Comparison of ENCODE assay signal across 11 mouse cellular contexts in the genomic region with DNA sequence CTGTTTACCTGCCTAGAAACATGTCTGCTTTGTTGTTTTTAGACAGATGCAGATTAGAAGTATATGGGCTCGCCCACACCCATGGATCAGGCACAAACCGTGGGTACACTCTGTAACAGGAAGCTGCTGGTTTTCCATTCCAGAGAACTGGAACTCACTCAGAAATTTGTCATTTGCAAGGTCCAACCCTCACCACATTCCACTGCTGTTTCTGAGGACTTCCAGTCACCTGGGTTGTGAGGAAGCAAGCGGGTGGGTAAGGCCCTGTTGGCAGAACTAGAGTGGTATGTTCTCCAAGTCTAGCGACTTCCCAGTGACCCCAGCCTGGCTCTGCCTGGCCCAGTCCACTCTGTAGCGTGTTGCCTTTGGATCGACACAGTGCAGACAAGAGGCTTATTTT.
DNase-seq lines count a peak whose midpoint lies in the region; ATAC-seq and TF ChIP-seq lines count a peak whose summit lies in the region.
"Had no signal": no experiment of that assay in that cellular context is flagged by ENCODE, and none has a peak within 500 bp of the region (broad histone marks: within the 10 kb centered on the region; RNA-seq: fewer than 3 reads in every experiment).

No protein-coding gene starts in this region.

- peak overlapping the region; percentile 39 for H3K27ac ChIP-seq in kidney, adult 2 months (ENCODE audit: insufficient read depth, low read depth, low read length)
- H3K27ac ChIP-seq in kidney, embryonic 14.5 days (ENCODE audit: low read depth, low read length), result no peak overlapping the region
- 0 out of 2 replicates have a peak overlapping the region, but pooled peaks have one; percentile 8 for H3K27ac ChIP-seq in heart, embryonic 11.5 days (ENCODE audit: low read depth, low read length)
- H3K27ac ChIP-seq: kidney, postnatal 0 days had no signal

- no peak overlapping the region for H3K4me2 ChIP-seq in kidney, embryonic 14.5 days (replicated peaks; ENCODE audit: low read depth, low read length)
- no peak overlapping the region for H3K4me2 ChIP-seq in heart, embryonic 11.5 days

- no peaks in the 10 kb centered on the region for H3K4me1 ChIP-seq in kidney, adult 2 months (ENCODE audit: control insufficient read depth, insufficient read depth, low read length)
- no peaks in the 10 kb centered on the region for H3K4me1 ChIP-seq in kidney, embryonic 14.5 days (ENCODE audit: control insufficient read depth, insufficient read depth, low read length)
- H3K4me1 ChIP-seq in heart, embryonic 11.5 days (ENCODE audit: control insufficient read depth, insufficient read depth, low read length), result peaks cover 18% of the 10 kb centered on the region

- no peaks in the 10 kb centered on the region for H3K27me3 ChIP-seq in kidney, adult 2 months (replicated peaks; ENCODE audit: control insufficient read depth, insufficient read depth, low read length)
- H3K27me3 ChIP-seq in kidney, embryonic 14.5 days (ENCODE audit: control insufficient read depth, insufficient read depth, low read length), result no peaks in the 10 kb centered on the region
- no peaks in the 10 kb centered on the region for H3K27me3 ChIP-seq in heart, embryonic 11.5 days (ENCODE audit: control insufficient read depth, insufficient read depth, low read length)

- H3K9ac ChIP-seq in kidney, embryonic 14.5 days (ENCODE audit: low read depth, low read length), result no peak overlapping the region
- H3K9ac ChIP-seq in heart, embryonic 11.5 days (ENCODE audit: low read depth, low read length), result no peak overlapping the region

- peak; percentile 65 for DNase-seq in kidney, adult 2 months
- peak; percentile 81 for DNase-seq in right cerebral cortex, adult 18-20 months
- no peak for DNase-seq in right cerebral cortex, postnatal 14 days
- DNase-seq in skeletal muscle tissue, adult 2 months (ENCODE audit: low read depth, low spot score), result peak; percentile 65
- DNase-seq in ovary, postnatal 36 days (ENCODE audit: low spot score), result no peak

- no peaks in the 10 kb centered on the region for H3K9me3 ChIP-seq in kidney, embryonic 14.5 days (ENCODE audit: control insufficient read depth, low read length)
- H3K9me3 ChIP-seq in heart, embryonic 11.5 days (replicated peaks; ENCODE audit: control insufficient read depth, low read length), result no peaks in the 10 kb centered on the region
- H3K9me3 ChIP-seq: hindbrain, embryonic 10.5 days had no signal

- no peaks in the 10 kb centered on the region for H3K36me3 ChIP-seq in kidney, adult 2 months (ENCODE audit: control insufficient read depth, insufficient read depth, low read length)
- H3K36me3 ChIP-seq in kidney, embryonic 14.5 days (ENCODE audit: control insufficient read depth, insufficient read depth, low read length), result no peaks in the 10 kb centered on the region
- no peaks in the 10 kb centered on the region for H3K36me3 ChIP-seq in heart, embryonic 11.5 days (ENCODE audit: control insufficient read depth, insufficient read depth, low read length)
- H3K36me3 ChIP-seq: hindbrain, embryonic 10.5 days had no signal

- ATAC-seq in kidney, embryonic 14.5 days (ENCODE audit: low FRiP score, low TSS enrichment), result no peak
- ATAC-seq in heart, embryonic 11.5 days (replicated peaks; ENCODE audit: insufficient number of reproducible peaks, low FRiP score, low TSS enrichment), result no peak
- ATAC-seq: forebrain, embryonic 14.5 days had no signal

- no peak for TF ChIP-seq POLR2A in kidney, adult 2 months (IDR thresholded peaks at IDR 0.05; ENCODE audit: low read depth, low read length)

- TF ChIP-seq CTCF in kidney, adult 2 months (conservative IDR thresholded peaks at IDR 0.05; ENCODE audit: insufficient read depth, insufficient read length, low read depth, low read length), result no peak

- 51% methylated on average over 6 of the region's 6 CpGs for WGBS in kidney, adult 2 months
- 86% methylated on average over 6 of the region's 6 CpGs for WGBS in kidney, embryonic 14.5 days
- 63% methylated on average over 6 of the region's 6 CpGs for WGBS in heart, embryonic 11.5 days (ENCODE audit: insufficient replicate concordance)

- H3K4me3 ChIP-seq in kidney, adult 2 months (ENCODE audit: insufficient read depth, low read depth, low read length), result no peak overlapping the region
- H3K4me3 ChIP-seq in kidney, embryonic 14.5 days (ENCODE audit: low read length), result no peak overlapping the region
- no peak overlapping the region for H3K4me3 ChIP-seq in heart, embryonic 11.5 days (ENCODE audit: low read depth, low read length)
- H3K4me3 ChIP-seq: hindbrain, embryonic 10.5 days; myocyte had no signal

Comparison
In these comparisons a context has a peak if more than half of its experiments do, and no peak if none do; other contexts are left out.
1. DNase-seq: peak in kidney, adult 2 months (single experiment), right cerebral cortex, adult 18-20 months (single experiment) and skeletal muscle tissue, adult 2 months (single experiment); none in right cerebral cortex, postnatal 14 days (single experiment) and ovary, postnatal 36 days (single experiment).